Mouse (Mus musculus) G1E-ER4 (cell line): ENCODE data around the gene S100a8. TPM values are rescaled to one million over a fixed set of nuclear protein-coding genes. Genes with fewer than 3 reads are reported as not detected.

Source experiments
- GATA1 ChIP-seq: IDR thresholded peaks from one replicate; pipeline ENCODE4 v1.8.0; 2012; ENCODE audit warnings: low read length, inconsistent platforms
- polyA plus RNA-seq: library from polyadenylated mRNA; stranded (reverse); fragments of >175 nt; gene quantifications from 2 replicates; pipeline ENCODE4 v1.2.3, GENCODE M21; 2012

Gene S100a8
- polyA plus RNA-seq, result not detected in 2 replicates

DNA sequence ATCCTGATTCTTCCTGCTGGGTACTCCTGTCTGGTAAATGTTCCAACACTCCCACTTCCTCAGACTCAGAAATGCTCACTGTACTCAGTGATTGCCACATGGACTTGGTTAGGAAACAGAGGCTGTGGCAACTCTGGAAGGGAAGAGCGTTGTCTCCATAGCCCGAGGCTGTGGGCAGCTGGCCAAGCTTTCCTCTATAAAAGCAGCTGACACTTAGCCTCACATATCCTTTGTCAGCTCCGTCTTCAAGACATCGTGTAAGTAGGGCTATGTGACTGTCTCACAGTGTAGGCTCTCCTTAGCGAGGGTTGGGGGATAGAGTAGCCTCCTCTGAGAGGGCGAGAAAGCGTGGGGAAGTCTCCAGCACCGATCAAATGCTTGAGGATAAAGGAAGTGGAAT lies at the start of gene S100a8:
Gene S100a8, plus strand, starts transcription at position 133 of the 400 bp plus-strand sequence.
- no peak for TF ChIP-seq GATA1

DNA sequence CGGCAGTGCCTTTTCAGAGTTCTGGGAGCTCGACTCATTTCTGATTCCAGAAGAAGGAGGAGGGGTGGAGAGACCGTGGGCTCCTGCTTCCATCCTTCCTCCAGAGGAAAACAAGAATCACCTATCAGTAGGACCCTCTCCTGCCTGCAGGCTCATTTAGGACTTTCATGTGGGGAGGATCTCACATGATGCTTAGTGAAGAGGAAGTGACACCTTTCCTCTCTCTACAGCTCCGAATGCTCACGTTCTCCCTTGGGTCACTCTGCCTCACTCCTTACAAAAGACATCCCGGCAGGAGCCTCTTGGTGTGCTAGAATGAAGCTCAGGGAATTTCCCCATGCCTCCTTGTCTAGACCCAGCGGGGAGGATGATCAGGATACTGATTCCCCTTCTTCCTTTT lies 47.2 kb upstream of the S100a8 start:
- no peak for TF ChIP-seq GATA1

- TF ChIP-seq GATA1, result no peak
These were observed 45.2 kb upstream of the S100a8 start for GRCm38 (mm10) chr3:90623435-90624071.

GRCm38 (mm10) chr3:90625496-90625895 lies 43.3 kb upstream of the S100a8 start:
- TF ChIP-seq GATA1, result no peak

- TF ChIP-seq GATA1, result no peak
These were observed 42.3 kb upstream of the S100a8 start for GRCm38 (mm10) chr3:90626266-90627021.

DNA sequence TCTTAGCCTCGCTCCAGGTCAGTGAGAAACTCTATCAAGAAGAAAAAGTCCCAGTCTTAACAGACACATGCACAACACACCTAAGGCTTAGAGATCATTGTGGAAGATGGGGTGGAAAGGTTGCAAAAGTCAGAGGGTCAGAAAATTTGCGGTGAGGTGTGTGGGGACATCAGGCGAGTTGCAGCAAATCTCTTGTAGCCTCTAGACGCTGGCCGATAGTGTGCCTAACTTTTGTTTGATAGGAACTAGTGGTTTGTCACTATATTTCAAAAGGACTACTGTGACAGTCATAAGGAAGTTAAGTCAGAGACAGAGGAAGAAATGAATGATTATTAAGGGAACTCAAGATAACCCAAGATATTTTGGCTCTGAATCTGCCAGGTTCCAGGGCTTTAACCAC lies 41.4 kb upstream of the S100a8 start:
- no peak for TF ChIP-seq GATA1

GRCm38 (mm10) chr3:90627807-90628206 lies 41.0 kb upstream of the S100a8 start:
- no peak for TF ChIP-seq GATA1

DNA sequence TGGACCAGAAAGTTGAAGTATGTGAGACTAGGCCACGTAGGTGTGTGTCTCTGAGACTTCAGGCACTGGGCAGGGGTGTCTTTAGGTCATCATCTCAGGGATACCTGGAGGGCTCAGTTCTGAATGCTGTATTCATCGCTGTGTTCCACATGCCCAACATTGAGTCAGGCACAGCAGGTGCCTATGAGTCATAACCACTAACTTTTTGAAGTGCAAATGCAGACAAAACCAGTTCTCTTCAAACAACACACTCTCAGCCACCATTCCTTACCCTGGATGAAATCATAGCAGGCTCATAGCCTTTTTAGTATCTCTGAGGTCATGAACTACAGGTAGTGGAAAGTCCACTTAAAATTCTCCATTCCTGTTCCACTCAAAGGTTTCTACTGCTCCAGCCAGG lies 39.5 kb upstream of the S100a8 start:
- TF ChIP-seq GATA1, result no peak

- no peak for TF ChIP-seq GATA1
These were observed 36.8 kb upstream of the S100a8 start for GRCm38 (mm10) chr3:90631984-90632383.

GRCm38 (mm10) chr3:90638511-90639275 lies 30.1 kb upstream of the S100a8 start:
- no peak for TF ChIP-seq GATA1

DNA sequence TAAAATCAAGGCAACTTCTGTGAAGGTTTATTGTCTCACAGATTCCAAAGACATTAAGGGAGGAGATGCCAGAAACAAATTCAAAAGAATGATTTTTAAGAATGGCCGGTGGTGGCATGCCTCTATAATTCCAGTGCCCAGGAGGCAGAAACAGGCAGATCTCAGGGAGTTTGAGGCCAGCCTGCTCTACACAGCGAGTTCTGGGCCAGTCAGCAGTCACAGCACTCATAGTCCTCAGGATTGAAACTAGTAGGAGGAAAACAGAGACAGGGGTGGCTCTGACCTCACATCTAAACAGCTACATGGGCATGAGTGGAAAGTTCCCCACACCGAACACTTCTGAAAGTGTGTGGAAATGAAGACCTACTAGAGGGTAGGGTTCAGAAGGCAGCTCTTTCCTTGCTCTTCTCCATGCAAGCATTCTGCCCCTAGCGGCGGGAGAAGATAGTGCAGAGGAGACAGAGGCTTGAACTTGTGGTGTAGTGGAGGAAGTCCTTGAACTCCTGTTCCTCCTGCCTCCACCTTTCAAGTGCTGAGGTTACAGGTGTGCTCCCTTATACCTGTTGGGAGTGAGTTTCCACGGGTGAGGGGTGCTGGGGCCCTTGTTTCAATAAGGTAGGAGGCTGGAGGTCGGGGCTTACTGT lies 29.1 kb upstream of the S100a8 start:
- no peak for TF ChIP-seq GATA1

DNA sequence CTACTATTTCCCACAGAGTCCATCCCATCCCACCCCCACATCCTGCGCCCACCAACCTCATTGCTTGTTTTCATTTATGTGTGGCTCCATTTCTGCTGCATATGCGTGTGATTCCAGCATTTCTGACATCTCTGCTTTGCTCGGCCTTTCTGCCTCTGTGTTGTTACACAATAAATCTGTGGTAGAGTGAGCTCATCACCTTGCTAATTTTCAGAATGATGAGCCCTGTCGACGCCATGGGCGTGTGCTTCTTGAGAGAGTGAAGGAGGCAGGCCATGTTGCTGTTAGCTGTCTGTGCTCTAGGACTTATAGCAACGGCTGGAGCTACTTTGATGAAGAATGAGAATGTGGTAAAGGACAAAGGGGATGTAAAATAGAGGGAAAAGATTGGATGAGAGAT lies 27.8 kb upstream of the S100a8 start:
- TF ChIP-seq GATA1, result no peak

DNA sequence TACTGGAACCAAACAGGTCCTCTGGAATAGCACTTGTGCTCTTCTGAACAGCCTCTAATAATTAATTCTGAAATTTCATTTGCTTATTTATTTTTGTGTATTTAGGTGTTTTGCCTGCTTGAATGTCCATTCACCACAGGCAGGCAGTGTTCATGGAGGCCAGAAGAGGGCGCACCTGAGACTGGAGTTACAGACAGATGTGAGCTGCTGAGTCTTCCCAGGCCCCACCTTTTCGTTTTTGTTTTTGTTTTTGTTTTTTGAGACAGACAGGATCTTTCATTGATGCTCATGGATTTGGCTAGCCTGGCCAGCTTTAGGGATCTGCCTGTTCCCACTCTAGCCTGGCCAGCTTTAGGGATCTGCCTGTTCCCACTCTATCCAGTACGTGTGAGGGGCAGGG lies 24.6 kb upstream of the S100a8 start:
- no peak for TF ChIP-seq GATA1

GRCm38 (mm10) chr3:90647291-90647690 lies 21.5 kb upstream of the S100a8 start:
- TF ChIP-seq GATA1, result no peak

- no peak for TF ChIP-seq GATA1
These were observed 19.8 kb upstream of the S100a8 start for GRCm38 (mm10) chr3:90648981-90649380.

DNA sequence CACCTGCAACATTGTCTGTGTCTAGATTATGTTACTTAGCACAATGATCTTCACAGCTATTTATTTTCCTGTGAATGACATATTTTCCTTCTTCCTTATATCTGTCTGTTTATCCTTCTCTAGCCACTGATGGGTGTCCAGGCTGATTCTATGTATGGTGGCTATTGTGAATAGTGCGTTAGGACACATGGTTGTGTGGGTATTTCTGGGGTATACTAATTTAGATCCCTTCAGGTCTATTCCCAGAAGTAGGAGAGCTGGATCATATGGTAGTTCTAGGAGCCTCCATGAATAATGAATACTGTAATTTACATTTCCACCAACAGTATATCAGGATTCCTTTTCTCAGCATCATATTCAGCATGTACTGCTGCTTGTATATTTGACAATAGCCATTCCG lies 18.9 kb upstream of the S100a8 start:
- no peak for TF ChIP-seq GATA1
